Mouse (Mus musculus): ENCODE data around the gene Nfib.

The Nfib gene

GRCm38 (mm10) chr4:82408463-82409404, 296.8 kb downstream of the Nfib start:
- peak; percentile 29 for DNase-seq

DNA sequence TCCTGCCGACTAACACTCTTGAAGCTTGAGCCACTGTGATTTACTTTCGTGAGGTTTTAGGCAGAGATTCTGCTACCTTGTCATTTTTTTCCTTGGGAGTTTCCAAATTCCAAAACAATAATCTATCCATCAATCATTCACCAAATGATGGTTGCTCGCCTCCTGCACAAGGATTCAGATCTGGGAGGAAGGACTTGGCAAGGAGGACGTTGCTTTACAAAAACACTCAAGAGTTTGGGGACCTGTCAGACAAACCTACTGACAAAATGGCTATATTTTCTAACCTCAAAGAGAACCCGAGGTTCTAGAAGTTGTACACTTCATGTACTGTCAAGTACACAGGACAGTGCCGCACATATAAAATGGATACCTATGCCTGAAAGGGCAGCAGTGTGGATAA, 299.0 kb downstream of the Nfib start:
- no peak for DNase-seq

- DNase-seq: no peak
Measured at GRCm38 (mm10) chr4:82405791-82406190, 299.8 kb downstream of the Nfib start.

GRCm38 (mm10) chr4:82403975-82404651, 301.4 kb downstream of the Nfib start:
- DNase-seq: peak; percentile 32

DNA sequence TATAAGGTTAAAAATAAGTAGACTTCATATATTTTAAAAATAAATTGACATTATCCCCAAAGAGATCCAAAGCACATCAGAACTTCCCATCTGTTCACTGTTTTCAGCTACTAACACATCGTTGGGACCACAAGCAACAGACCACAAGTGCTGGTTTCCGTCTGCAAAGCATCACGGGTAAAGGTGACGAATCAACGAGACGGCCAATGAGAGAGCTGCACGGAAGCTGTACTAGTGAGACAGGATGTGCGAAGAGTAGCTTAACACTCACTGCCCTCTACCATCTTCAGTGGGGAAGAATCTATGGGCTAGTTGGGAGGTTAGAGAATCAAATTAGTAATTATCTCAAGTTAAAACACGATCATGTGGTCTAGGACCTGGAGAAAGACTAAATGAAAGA, 302.9 kb downstream of the Nfib start:
- DNase-seq: no peak

GRCm38 (mm10) chr4:82401450-82402061, 304.0 kb downstream of the Nfib start:
- DNase-seq: no peak

- DNase-seq: no peak
Measured at GRCm38 (mm10) chr4:82400536-82400935, 305.0 kb downstream of the Nfib start.

DNA sequence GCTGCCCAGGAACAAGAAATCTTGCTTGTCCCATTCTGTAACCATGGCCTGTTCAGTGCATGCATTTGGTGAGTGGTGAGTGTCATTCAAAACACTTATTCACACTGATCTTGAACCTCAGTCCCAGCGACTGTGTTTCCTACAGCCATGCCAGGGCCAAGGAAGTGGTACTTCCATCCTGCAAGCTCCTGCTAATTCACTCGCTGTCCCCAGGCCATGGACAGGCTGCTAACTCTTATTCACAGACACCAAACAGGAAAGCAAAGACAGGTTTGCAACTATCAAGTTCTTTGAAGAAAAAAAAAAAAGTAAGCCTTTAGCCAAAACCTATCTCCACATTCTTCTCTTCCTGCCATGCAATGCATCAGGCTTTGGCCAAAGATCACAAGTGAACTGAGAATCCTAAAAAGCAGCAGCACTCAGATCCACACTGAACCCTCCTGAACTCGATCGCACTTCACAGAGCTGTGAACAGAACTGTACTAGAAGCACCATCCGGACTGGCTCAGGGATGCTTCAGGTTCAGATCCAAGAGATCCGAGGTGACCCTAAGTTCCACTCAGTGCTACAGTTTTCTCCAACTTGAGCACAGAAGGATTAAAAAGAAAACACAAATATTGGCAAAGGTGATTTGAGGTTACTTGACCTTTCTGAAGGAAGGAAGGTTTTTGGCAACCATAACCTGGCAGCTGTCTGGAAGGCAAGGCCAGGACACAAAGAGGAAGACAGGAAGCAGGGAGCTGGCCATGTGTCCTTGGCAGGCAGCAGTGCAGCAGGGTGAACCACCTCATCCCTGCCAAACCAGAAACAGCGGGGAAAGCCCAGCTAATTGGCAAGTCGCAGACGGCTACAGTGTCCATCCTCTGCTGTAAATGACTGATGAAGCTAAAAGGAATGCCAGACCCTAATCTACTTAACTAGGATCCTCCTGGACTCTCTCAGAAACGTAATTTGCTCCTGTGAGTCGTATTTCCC, 305.9 kb downstream of the Nfib start:
- DNase-seq: peak; percentile 29

- DNase-seq: no peak
Measured at GRCm38 (mm10) chr4:82398282-82398681, 307.3 kb downstream of the Nfib start.

DNA sequence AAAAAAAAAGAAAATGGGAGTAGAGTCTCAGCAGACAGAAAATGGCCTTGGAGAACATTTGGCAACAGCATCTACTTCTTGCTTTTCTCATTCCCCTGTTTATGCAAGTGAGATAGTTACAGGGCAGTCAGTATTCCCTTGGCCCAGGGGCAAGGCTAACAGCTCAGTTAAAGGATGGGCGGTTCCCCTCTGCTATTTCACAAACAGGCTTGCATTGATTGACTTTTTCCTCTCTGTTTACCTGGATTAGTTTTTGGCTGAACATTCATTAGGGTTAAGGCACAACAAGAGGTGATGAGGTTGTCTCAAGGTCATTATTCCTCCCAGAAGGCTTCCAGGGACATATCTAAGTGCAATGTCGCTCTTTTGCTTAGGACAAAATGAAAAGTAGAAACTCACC, 308.7 kb downstream of the Nfib start:
- DNase-seq: no peak

DNA sequence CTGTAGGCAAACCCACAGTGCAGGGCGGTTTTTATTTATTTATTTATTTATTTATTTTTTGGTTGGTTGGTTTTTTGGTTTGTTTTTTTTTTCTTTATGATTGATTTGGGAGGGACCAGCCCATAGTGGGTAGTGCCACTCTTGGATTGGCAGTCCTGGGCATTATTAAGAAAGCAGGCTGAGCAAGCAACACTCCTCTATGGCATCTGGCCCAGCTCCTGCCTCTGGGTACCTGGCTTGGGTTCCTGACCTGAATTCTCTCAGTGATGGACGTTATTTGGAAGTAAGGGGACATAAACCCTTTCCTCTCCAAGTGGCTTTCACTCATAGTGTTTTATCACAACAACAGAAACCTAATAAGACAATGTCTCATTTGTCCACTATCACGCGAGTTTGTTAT, 309.5 kb downstream of the Nfib start:
- no peak for DNase-seq

- no peak for DNase-seq
Measured at GRCm38 (mm10) chr4:82394346-82394745, 311.2 kb downstream of the Nfib start.

DNA sequence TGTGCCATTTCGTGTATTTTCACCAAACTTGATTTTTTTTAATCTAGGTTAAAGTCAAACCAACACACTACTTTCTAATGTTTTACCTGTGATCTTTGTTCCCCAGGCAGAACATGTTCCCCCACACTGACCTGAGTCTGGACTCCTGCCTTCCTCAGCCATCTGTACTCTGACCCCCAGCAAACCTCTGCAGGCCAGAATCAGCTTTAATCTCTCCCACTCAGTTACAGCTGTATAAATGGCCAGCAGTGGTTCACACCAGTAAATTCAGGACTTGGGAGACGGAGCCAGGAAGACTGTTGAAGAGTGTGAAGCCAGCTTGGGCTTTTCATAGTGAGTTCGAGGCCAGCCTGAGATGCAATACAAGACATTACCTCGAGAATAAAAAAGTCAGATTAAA, 312.5 kb downstream of the Nfib start:
- no peak for DNase-seq

DNA sequence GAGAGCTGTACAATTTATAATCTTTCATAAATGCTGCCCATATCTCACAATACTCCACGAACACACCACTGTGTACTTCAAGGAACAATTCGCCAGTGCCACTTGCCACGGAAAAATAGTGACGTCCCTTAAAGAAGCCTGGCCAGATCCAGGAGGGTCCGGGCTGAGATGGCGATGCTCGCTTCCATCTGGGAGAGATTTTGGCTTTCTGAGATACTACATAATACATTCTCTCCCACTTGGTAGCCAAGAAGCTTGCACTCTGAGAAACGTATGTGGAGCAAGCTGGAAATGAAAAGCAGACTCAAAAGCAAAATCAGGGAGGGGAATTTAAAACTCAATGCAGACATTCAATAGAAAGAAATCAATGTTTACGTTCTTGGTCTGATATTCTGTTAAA, 313.1 kb downstream of the Nfib start:
- DNase-seq: no peak

DNA sequence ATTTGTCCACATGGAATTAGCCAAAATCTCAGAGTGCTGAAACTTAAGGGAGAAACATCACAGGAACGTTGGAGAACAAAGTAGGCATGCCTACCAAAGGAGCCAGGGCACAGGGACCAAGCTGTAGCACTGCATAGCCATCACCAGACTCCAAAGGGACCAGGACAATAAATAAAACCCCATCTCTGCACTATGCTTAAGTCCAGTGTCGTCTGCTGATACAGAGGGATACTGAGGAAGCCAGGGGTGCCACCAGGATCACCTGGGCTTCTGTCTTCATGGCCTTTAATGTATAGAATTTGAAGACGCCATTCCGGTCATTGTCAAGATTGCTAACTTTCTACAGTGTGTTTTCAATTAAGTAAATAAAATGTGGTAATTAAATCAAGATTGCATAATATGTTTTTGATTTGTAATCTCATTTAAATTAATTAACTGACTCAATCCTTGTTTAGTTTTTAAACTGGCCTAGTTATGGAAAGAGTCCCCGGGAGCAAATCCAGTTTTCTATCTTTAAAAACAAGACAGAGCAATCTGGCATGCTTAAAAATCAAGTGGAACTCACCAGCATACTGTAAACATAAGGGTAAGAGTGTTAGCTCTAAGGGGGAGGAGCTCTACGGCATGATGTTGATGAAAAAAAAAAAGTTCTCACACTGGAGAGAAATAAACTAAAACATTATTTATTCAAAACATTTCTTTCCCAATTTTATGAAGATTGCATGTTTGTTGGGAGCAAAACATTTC, 313.7 kb downstream of the Nfib start:
- no peak for DNase-seq

DNA sequence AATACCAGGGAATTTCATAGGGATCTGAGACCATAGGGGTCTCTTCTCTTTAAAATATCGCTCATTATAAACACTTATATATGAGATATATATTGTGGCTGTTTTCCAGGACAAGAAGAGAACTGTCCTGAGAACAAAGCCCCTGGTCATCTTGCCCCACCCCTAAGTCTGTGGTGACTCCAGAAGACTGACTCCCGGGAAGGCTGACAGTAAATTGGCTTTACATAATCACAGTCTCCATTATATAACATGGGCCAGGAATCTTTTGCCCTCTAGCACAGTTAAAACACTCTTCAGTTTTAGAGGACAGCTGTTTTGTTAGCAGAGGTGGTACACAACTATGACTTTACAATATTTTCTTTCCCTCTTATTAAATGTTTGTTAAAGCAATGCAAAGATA, 315.0 kb downstream of the Nfib start:
- no peak for DNase-seq

DNA sequence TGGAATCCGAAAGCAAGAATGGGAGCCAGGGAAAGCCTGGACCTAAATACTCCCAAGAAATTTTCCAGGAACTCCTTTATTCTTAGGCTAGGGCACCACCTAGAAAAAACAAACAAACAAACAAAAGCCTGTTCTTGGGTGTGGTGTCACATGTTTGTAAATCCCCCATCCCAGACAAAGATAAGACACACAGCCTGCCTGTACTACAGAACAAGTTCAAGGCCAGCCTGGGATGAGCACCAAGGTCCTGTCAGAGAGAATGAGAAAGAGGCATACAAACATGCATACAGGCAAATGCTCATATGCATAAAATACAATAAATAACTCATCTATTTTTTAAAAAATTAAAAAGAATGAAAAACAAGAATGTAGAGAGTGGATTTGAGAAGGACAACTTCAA, 315.7 kb downstream of the Nfib start:
- DNase-seq: no peak

DNA sequence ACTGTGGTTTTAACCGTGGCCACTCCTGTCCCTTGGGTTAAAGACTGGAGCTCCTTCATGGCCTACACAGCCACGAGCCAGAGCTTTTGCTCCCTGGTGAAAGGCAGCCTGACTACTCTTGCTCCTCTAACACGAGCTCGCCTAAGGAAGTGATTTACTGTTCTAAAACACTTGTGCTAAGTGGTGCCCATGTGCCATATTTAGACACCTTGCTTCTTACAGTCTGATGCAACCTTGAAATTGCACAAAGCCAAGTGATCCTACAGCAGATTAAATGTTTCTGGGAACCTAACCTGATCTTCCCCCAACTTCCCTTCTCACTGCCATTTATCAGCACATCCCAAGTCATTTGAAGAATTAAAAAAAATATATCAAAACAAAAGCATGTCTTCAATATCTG, 317.9 kb downstream of the Nfib start:
- no peak for DNase-seq

DNA sequence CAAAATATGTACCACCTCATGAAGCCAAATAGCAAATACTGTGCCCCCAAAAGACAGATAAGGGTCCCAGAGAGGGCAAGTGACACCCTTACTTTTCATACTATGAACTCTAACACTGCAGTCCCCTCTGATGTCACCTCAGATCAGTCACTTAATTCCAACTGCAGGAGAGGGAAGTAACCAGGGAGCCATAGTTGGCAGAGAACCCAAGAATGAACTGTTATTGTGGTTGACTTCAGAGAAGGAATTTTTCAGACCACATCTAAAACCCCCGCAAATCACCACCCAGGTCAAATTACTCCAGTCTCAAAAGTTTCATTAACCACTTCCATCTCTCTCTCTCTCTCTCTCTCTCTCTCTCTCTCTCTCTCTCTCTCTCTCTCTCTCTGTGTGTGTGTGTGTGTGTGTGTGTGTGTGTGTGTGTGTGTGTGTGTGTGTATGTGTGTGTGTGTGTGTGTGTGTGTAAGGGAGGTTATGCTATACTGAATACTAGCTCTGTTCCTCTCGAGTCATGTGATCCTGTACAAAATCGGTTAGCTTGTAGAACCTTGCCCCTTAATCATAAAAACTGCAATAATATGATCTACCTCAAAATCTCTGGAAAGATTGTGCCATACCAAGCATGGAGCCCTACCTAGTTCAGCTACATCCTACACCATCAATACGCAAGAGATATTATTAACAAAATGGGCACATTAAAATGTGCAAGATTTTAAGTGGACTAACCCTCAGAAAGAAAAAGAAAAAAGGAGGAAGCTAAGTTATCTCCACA, 319.1 kb downstream of the Nfib start:
- no peak for DNase-seq

GRCm38 (mm10) chr4:82385638-82386037, 319.9 kb downstream of the Nfib start:
- no peak for DNase-seq
